Mouse (Mus musculus): ENCODE results near the gene Samd1. TPM values are rescaled to one million over a fixed set of nuclear protein-coding genes. Genes with fewer than 3 reads are reported as not detected.
A peak's percentile ranks its signal among the peaks of the same experiment; 100 is the strongest.
"Not testable (repeated sequence)": the region's sequence is repeated elsewhere in the genome, so short reads cannot be mapped to it uniquely, and the experiment has no call there.

Gene Samd1
- polyA plus RNA-seq, 1 experiment from 2014 or later, result 4.2 TPM

DNA sequence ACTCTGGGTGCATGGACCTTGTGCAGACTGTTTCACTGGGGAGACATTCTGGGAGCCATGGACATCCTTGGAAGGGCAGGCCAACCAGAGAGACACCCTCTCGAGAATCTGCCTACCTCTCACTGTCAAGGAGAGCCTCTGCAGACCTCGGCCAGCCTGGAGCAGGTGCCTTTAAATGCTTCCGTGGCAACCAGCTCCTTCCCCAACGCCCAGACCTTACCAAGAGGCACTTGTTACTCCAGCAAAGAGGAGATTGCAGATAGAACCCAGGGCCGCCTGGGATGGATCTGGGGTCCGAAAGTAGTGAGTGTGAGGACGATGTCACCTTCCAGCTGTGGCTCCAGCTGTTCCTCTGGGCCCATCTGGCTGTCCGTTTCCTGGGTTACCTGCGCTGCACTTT is 19.3 kb upstream of the Samd1 start:
- Histone ChIP-seq H3K27ac (replicated peaks) (0 out of 2 replicates have a peak overlapping the region, but pooled peaks have one; percentile 4), H3K36me3 (ENCODE audit: control insufficient read depth, insufficient read depth, low read length) (peaks cover 9% of the 10 kb centered on the region; the same call in 1 of the 2 replicates), H3K4me2 (replicated peaks; ENCODE audit: low read depth) (no peak overlapping the region), H3K4me3 (ENCODE audit: low read depth, low read length) (no peak overlapping the region), H3K4me1 (replicated peaks; ENCODE audit: control insufficient read depth, insufficient read depth) (peaks cover 3% of the 10 kb centered on the region; the same call in 1 of the 2 replicates), H3K9ac (ENCODE audit: low read length) (no peak overlapping the region), H3K27me3 (ENCODE audit: control insufficient read depth, insufficient read depth, low read length) (no peaks in the 10 kb centered on the region), H3K9me3 (ENCODE audit: control insufficient read depth, low read length) (no peaks in the 10 kb centered on the region)
- 73% methylated on average over 9 of the region's 9 CpGs for WGBS
- ATAC-seq (ENCODE audit: low FRiP score, low TSS enrichment) (no peak), DNase-seq (ENCODE audit: low spot score) (no peak)
- TF ChIP-seq CTCF (IDR thresholded peaks at IDR 0.05; ENCODE audit: low read depth), result no peak
- no peak for TF ChIP-seq EP300 (optimal IDR thresholded peaks at IDR 0.05)

DNA sequence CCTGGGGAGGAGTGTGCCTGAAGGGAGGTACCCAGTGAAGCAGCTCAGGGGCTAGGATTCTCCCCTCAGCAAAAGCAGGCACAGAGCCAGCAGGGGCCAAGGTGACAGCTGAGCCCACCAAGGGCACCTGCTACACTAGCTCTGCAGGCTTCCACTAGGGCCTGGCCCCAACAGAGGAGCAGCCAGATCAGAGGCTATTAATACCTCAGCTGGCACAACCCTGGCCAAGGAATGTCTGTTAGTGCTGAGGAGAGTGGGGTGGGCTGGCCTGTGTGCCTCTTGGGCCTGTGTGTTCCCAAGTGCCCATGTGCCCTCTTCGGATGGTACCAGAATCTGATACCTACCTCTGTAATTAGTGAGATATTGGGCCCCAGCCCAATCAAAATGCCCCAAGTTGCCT is 17.2 kb upstream of the Samd1 start:
- Histone ChIP-seq H3K9ac (ENCODE audit: low read length) (no peak overlapping the region), H3K4me3 (ENCODE audit: low read depth, low read length) (no peak overlapping the region), H3K27ac (replicated peaks) (no peak overlapping the region), H3K4me2 (replicated peaks; ENCODE audit: low read depth) (no peak overlapping the region), H3K36me3 (ENCODE audit: control insufficient read depth, insufficient read depth, low read length) (peaks cover 13% of the 10 kb centered on the region; the same call in 1 of the 2 replicates), H3K4me1 (replicated peaks; ENCODE audit: control insufficient read depth, insufficient read depth) (no peaks in the 10 kb centered on the region; the same call in 1 of the 2 replicates), H3K9me3 (ENCODE audit: control insufficient read depth, low read length) (no peaks in the 10 kb centered on the region), H3K27me3 (ENCODE audit: control insufficient read depth, insufficient read depth, low read length) (no peaks in the 10 kb centered on the region)
- ATAC-seq (ENCODE audit: low FRiP score, low TSS enrichment) (no peak), DNase-seq (ENCODE audit: low spot score) (no peak)
- WGBS, result 79% methylated on average over 1 of the region's 1 CpGs
- TF ChIP-seq CTCF (IDR thresholded peaks at IDR 0.05; ENCODE audit: low read depth), result no peak
- no peak for TF ChIP-seq EP300 (optimal IDR thresholded peaks at IDR 0.05)

DNA sequence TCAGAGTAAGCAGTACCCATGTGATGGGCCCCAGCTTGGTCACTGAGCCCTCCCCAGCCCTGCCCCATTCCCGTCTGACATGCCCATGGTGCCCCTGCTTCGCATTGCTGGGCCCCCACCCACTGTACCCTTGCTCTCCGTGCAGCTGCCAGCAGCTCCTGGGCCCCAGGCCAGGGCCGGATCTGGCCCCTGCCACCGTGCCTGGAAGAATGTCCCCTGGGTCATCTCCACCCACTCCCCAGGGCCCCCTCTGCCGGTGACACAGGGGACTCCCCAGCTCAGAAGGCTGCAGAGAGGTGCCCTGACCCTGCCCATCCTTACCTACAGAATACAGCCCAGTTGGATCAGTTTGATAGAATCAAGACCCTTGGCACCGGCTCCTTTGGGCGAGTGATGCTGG is 16.6 kb upstream of the Samd1 start:
- WGBS, result 68% methylated on average over 8 of the region's 8 CpGs
- H3K9ac ChIP-seq (ENCODE audit: low read length), result no peak overlapping the region
- no peak overlapping the region for H3K27ac ChIP-seq (replicated peaks)
- H3K36me3 ChIP-seq (ENCODE audit: control insufficient read depth, insufficient read depth, low read length), result peaks cover 13% of the 10 kb centered on the region; the same call in 1 of the 2 replicates
- ATAC-seq (ENCODE audit: low FRiP score, low TSS enrichment) (no peak), DNase-seq (ENCODE audit: low spot score) (no peak)
- TF ChIP-seq CTCF (IDR thresholded peaks at IDR 0.05; ENCODE audit: low read depth) (0 out of 2 replicates have a peak, but pooled peaks have one; percentile 4), EP300 (optimal IDR thresholded peaks at IDR 0.05) (no peak)
- H3K4me3 ChIP-seq (ENCODE audit: low read depth, low read length), result no peak overlapping the region
- no peaks in the 10 kb centered on the region; the same call in 1 of the 2 replicates for H3K4me1 ChIP-seq (replicated peaks; ENCODE audit: control insufficient read depth, insufficient read depth)
- no peaks in the 10 kb centered on the region for H3K9me3 ChIP-seq (ENCODE audit: control insufficient read depth, low read length)
- no peaks in the 10 kb centered on the region for H3K27me3 ChIP-seq (ENCODE audit: control insufficient read depth, insufficient read depth, low read length)
- H3K4me2 ChIP-seq (replicated peaks; ENCODE audit: low read depth), result no peak overlapping the region

DNA sequence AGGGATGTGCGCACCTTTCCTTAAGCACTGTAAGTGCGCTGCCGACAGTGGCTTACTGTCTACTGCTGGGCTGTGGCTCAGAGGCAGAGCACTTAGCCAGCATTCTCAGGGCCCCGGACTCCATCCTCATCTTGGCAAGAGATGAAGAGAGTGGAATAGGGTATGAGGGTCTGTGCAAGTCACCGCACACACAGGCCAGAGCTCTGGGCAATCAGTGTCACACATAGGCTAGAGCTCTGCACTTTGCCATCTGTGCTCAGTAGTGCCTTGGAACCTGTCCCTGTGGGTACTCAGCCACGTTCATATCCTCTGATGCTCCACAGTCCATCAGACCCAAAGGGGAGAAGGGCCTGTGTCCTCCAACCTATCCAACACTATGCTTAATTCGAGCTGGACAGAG is 15.9 kb upstream of the Samd1 start:
- no peaks in the 10 kb centered on the region for H3K27me3 ChIP-seq (ENCODE audit: control insufficient read depth, insufficient read depth, low read length)
- no peak overlapping the region for H3K4me3 ChIP-seq (ENCODE audit: low read depth, low read length)
- DNase-seq (ENCODE audit: low spot score), result no peak
- H3K36me3 ChIP-seq (ENCODE audit: control insufficient read depth, insufficient read depth, low read length), result peaks cover 13% of the 10 kb centered on the region; the same call in 1 of the 2 replicates
- no peaks in the 10 kb centered on the region; the same call in 1 of the 2 replicates for H3K4me1 ChIP-seq (replicated peaks; ENCODE audit: control insufficient read depth, insufficient read depth)
- 94% methylated on average over 7 of the region's 7 CpGs for WGBS
- no peak overlapping the region for H3K4me2 ChIP-seq (replicated peaks; ENCODE audit: low read depth)
- H3K9me3 ChIP-seq (ENCODE audit: control insufficient read depth, low read length), result no peaks in the 10 kb centered on the region
- no peak for TF ChIP-seq EP300 (optimal IDR thresholded peaks at IDR 0.05)
- TF ChIP-seq CTCF (IDR thresholded peaks at IDR 0.05; ENCODE audit: low read depth), result no peak
- H3K27ac ChIP-seq (replicated peaks), result no peak overlapping the region
- no peak for ATAC-seq (ENCODE audit: low FRiP score, low TSS enrichment)
- no peak overlapping the region for H3K9ac ChIP-seq (ENCODE audit: low read length)

DNA sequence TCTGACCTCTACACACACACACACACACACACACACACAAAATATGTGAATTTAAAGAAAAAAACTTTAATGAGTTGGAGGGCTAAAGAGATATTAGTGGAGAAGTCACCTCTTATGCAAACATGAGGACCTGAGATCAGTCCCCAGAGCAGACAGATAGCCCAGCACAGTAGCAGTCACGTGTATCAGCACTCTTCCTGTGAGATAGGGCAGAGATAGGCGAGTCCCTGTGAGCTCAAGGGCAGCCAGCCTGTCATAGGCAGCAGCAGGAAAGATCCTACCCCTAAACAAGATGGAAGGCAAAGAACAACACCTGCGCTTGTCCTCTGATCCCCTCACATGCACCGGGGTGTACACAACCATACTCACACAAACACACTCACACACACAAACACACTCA is 15.0 kb upstream of the Samd1 start:
- H3K9ac ChIP-seq (ENCODE audit: low read length), result no peak overlapping the region
- H3K27me3 ChIP-seq (ENCODE audit: control insufficient read depth, insufficient read depth, low read length), result no peaks in the 10 kb centered on the region
- H3K9me3 ChIP-seq (ENCODE audit: control insufficient read depth, low read length), result no peaks in the 10 kb centered on the region
- no peak overlapping the region for H3K4me3 ChIP-seq (ENCODE audit: low read depth, low read length)
- H3K4me1 ChIP-seq (replicated peaks; ENCODE audit: control insufficient read depth, insufficient read depth), result no peaks in the 10 kb centered on the region; the same call in 1 of the 2 replicates
- DNase-seq (ENCODE audit: low spot score) (no peak), ATAC-seq (ENCODE audit: low FRiP score, low TSS enrichment) (no peak)
- 90% methylated on average over 4 of the region's 4 CpGs for WGBS
- H3K27ac ChIP-seq (replicated peaks), result no peak overlapping the region
- H3K36me3 ChIP-seq (ENCODE audit: control insufficient read depth, insufficient read depth, low read length), result peaks cover 19% of the 10 kb centered on the region; the same call in 1 of the 2 replicates
- no peak for TF ChIP-seq EP300 (optimal IDR thresholded peaks at IDR 0.05)
- TF ChIP-seq CTCF (IDR thresholded peaks at IDR 0.05; ENCODE audit: low read depth), result no peak
- no peak overlapping the region for H3K4me2 ChIP-seq (replicated peaks; ENCODE audit: low read depth)

DNA sequence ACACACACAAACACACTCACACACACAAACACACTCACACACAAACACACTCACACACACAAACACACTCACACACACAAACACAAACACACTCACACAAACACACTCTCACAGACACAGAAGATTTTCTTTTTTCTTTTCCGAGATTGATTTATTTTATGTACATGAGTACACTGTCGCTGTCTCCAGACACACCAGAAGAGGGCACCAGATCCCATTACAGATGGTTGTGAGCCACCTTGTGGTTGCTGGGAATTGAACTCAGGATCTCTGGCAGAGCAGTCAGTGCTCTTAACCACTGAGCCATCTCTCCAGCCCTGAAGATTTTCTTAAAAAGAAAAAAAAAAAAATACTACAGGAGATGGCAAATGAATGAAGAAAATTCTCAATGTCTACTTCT is 14.2 kb upstream of the Samd1 start:
- not testable (repeated sequence) for H3K4me1 ChIP-seq (replicated peaks; ENCODE audit: control insufficient read depth, insufficient read depth); H3K27me3 ChIP-seq (ENCODE audit: control insufficient read depth, insufficient read depth, low read length); ATAC-seq (ENCODE audit: low FRiP score, low TSS enrichment); H3K9me3 ChIP-seq (ENCODE audit: control insufficient read depth, low read length); H3K9ac ChIP-seq (ENCODE audit: low read length); H3K4me2 ChIP-seq (replicated peaks; ENCODE audit: low read depth); H3K4me3 ChIP-seq (ENCODE audit: low read depth, low read length); H3K27ac ChIP-seq (replicated peaks); DNase-seq (ENCODE audit: low spot score)
- 95% methylated on average over 2 of the region's 2 CpGs for WGBS
- peaks cover 22% of the 10 kb centered on the region for H3K36me3 ChIP-seq (ENCODE audit: control insufficient read depth, insufficient read depth, low read length)
- peak; percentile 46 for TF ChIP-seq CTCF (IDR thresholded peaks at IDR 0.05; ENCODE audit: low read depth)

Measured in stomach, postnatal 0 days (tissue).